In genomic region chr3:116133363-116133762, GRCm38 (mm10) we compare ENCODE assay signal across 25 mouse cellular contexts.
"Had no signal": no experiment of that assay in that cellular context is flagged by ENCODE, and none has a peak within 500 bp of the region (broad histone marks: within the 10 kb centered on the region; RNA-seq: fewer than 3 reads in every experiment).

No protein-coding gene starts in this region.

- H3K27ac ChIP-seq: gastrocnemius, adult 2 months; heart, embryonic 10.5 days; hindbrain, embryonic 10.5 days; hindbrain, embryonic 12.5 days; hindbrain, embryonic 14.5 days; layer of hippocampus, adult 2 months; left cerebral cortex, adult 2 months; limb, embryonic 10.5 days; limb, embryonic 12.5 days had no signal

- H3K9me3 ChIP-seq: heart, embryonic 10.5 days; heart, embryonic 12.5 days; hindbrain, embryonic 10.5 days; hindbrain, embryonic 12.5 days; limb, embryonic 10.5 days; limb, embryonic 12.5 days had no signal

- DNase-seq: gastrocnemius, adult 2 months; gastrocnemius, postnatal 10 days; gastrocnemius, postnatal 25 days; heart, adult 18-20 months; heart, postnatal 10 days; heart, postnatal 4 days; kidney, adult 18-20 months; kidney, adult 8-10 months; kidney, postnatal 10 days; kidney, postnatal 25 days; kidney, postnatal 4 days; liver had no signal

- H3K4me1 ChIP-seq: hindbrain, embryonic 12.5 days; limb, embryonic 12.5 days had no signal

- H3K27me3 ChIP-seq: heart, embryonic 12.5 days; hindbrain, embryonic 12.5 days; limb, embryonic 12.5 days had no signal

- H3K36me3 ChIP-seq: heart, embryonic 10.5 days; heart, embryonic 12.5 days; hindbrain, embryonic 10.5 days; hindbrain, embryonic 12.5 days; limb, embryonic 10.5 days; limb, embryonic 12.5 days had no signal

- ATAC-seq: hindbrain, embryonic 16.5 days; inflammation-experienced regulatory T-cells, adult 6 months; intestine, embryonic 16.5 days had no signal

- H3K4me3 ChIP-seq: gastrocnemius, adult 2 months; heart, embryonic 10.5 days; heart, embryonic 12.5 days; hindbrain, embryonic 10.5 days; hindbrain, embryonic 12.5 days; layer of hippocampus, adult 2 months; left cerebral cortex, adult 2 months; limb, embryonic 10.5 days; limb, embryonic 12.5 days had no signal

- H3K4me2 ChIP-seq: heart, embryonic 12.5 days; hindbrain, embryonic 12.5 days; hindbrain, embryonic 14.5 days; limb, embryonic 12.5 days; liver, embryonic 11.5 days had no signal

- H3K9ac ChIP-seq: heart, embryonic 12.5 days; hindbrain, embryonic 12.5 days; hindbrain, embryonic 14.5 days; limb, embryonic 12.5 days had no signal
